28 mouse cellular contexts compared by ENCODE assay signal in the genomic region with DNA sequence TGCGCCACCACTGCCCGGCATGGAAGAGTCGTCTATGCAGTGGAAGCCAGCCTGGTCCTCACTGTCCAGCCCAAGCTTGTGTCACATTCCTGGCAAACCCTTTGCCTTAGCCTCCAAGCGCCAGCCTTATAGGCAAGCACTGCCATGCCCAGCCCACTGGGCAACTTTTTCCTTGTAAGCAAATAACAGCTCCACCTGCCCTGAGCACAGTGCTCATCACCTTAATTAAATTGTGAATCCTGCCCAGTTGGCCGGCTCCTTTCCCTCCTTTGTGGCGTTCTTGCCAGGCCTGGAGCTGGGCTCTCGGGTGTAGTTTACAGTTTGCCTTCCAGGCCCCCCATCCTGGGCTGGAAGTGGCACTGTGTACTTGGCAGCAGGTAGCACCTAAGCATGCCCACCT. TPM values are rescaled to one million over a fixed set of nuclear protein-coding genes. Genes with fewer than 3 reads are reported as not detected.
"Had no signal": no experiment of that assay in that cellular context is flagged by ENCODE, and none has a peak within 500 bp of the region (broad histone marks: within the 10 kb centered on the region; RNA-seq: fewer than 3 reads in every experiment).

No protein-coding gene starts in this region.

- H3K27me3 ChIP-seq: heart, embryonic 12.5 days; heart, embryonic 15.5 days; hindbrain, embryonic 12.5 days; intestine, embryonic 15.5 days; kidney, embryonic 15.5 days; limb, embryonic 12.5 days; liver, embryonic 13.5 days; liver, embryonic 15.5 days had no signal

- DNase-seq: gastrocnemius, adult 2 months; gastrocnemius, postnatal 10 days; gastrocnemius, postnatal 25 days; heart, adult 18-20 months; heart, postnatal 14 days; heart, postnatal 4 days; kidney, adult 9 months; kidney, postnatal 10 days; liver; liver, embryonic 13.5 days; liver, postnatal 0 days; lung, adult 2 months had no signal

- H3K4me3 ChIP-seq: gastrocnemius, adult 2 months; heart, embryonic 10.5 days; heart, embryonic 12.5 days; heart, embryonic 15.5 days; hindbrain, embryonic 10.5 days; hindbrain, embryonic 12.5 days; intestine, embryonic 15.5 days; kidney, embryonic 15.5 days; layer of hippocampus, adult 2 months; left cerebral cortex, adult 2 months; limb, embryonic 10.5 days; limb, embryonic 12.5 days; liver, embryonic 13.5 days; liver, embryonic 15.5 days had no signal

- H3K9ac ChIP-seq: heart, embryonic 12.5 days; heart, embryonic 15.5 days; hindbrain, embryonic 12.5 days; hindbrain, embryonic 14.5 days; intestine, embryonic 15.5 days; kidney, embryonic 15.5 days; limb, embryonic 12.5 days; liver, embryonic 13.5 days; liver, embryonic 15.5 days; liver, postnatal 0 days had no signal

- ATAC-seq: hindbrain, embryonic 16.5 days; inflammation-experienced regulatory T-cells, adult 6 months; intestine, embryonic 15.5 days; intestine, postnatal 0 days; liver, postnatal 0 days had no signal

- H3K4me2 ChIP-seq: heart, embryonic 12.5 days; heart, embryonic 15.5 days; hindbrain, embryonic 12.5 days; hindbrain, embryonic 14.5 days; intestine, embryonic 15.5 days; kidney, embryonic 15.5 days; limb, embryonic 12.5 days; liver, embryonic 13.5 days; liver, embryonic 15.5 days had no signal

- H3K27ac ChIP-seq: gastrocnemius, adult 2 months; heart, embryonic 10.5 days; heart, embryonic 15.5 days; hindbrain, embryonic 10.5 days; hindbrain, embryonic 12.5 days; hindbrain, embryonic 14.5 days; intestine, embryonic 15.5 days; kidney, embryonic 15.5 days; layer of hippocampus, adult 2 months; left cerebral cortex, adult 2 months; limb, embryonic 10.5 days; limb, embryonic 12.5 days; liver, embryonic 13.5 days; liver, embryonic 15.5 days had no signal

- H3K9me3 ChIP-seq: heart, embryonic 10.5 days; heart, embryonic 12.5 days; heart, embryonic 15.5 days; hindbrain, embryonic 10.5 days; hindbrain, embryonic 12.5 days; intestine, embryonic 15.5 days; kidney, embryonic 15.5 days; limb, embryonic 10.5 days; limb, embryonic 12.5 days; liver, embryonic 13.5 days; liver, embryonic 15.5 days had no signal

RNA-seq across cellular contexts. Expression of a gene that starts 5.3 kb away (rescaled TPM):
- polyA plus RNA-seq: hindbrain, embryonic 12.5 days; inflammation-experienced regulatory T-cells, adult 6 months; intestine, embryonic 15.5 days; liver, postnatal 0 days had no signal

RNA-seq across cellular contexts. Expression of a gene that starts 14.5 kb away (rescaled TPM):
- total RNA-seq: gastrocnemius, adult 2 months; gastrocnemius, postnatal 25 days had no signal
